Mouse (Mus musculus) ES-Bruce4 (cell line): ENCODE results near the gene Rab3a. TPM values are rescaled to one million over a fixed set of nuclear protein-coding genes. Genes with fewer than 3 reads are reported as not detected.

Experiments used
- H3K27ac ChIP-seq: 2 replicates; pipeline ENCODE4 v1.5.1; 2012; ENCODE audit warnings: low read length, inconsistent platforms; ENCODE audit not compliant: insufficient read depth
- H3K27me3 ChIP-seq: 2 replicates; pipeline ENCODE4 v1.6.1; 2012; ENCODE audit warnings: mild to moderate bottlenecking, low read length, inconsistent platforms; ENCODE audit not compliant: control insufficient read depth, poor library complexity, insufficient read depth, severe bottlenecking
- H3K36me3 ChIP-seq: 2 replicates; pipeline ENCODE4 v1.6.1; 2012; ENCODE audit warnings: inconsistent platforms, mild to moderate bottlenecking, low read length, moderate library complexity; ENCODE audit not compliant: control insufficient read depth, poor library complexity, insufficient read depth, severe bottlenecking
- H3K4me1 ChIP-seq: one replicate; pipeline ENCODE4 v1.8.1; 2011; ENCODE audit warnings: low read length; ENCODE audit not compliant: control insufficient read depth, insufficient read depth
- H3K4me3 ChIP-seq: 2 replicates; pipeline ENCODE4 v1.5.1; 2011; ENCODE audit warnings: low read depth, mild to moderate bottlenecking, low read length
- H3K9ac ChIP-seq: 2 replicates; pipeline ENCODE4 v1.6.1; 2012; ENCODE audit warnings: low read depth, mild to moderate bottlenecking, inconsistent platforms; ENCODE audit not compliant: poor library complexity, severe bottlenecking
- H3K9me3 ChIP-seq: replicated peaks from 2 replicates; pipeline ENCODE4 v1.6.1; 2012; ENCODE audit warnings: mild to moderate bottlenecking, low read length, inconsistent platforms; ENCODE audit not compliant: control insufficient read depth, poor library complexity, insufficient read depth, severe bottlenecking
- CTCF ChIP-seq: IDR thresholded peaks from one replicate; pipeline ENCODE4 v1.8.1; 2011; ENCODE audit warnings: low read depth, low read length
- EP300 ChIP-seq: IDR thresholded peaks from 2 replicates; pipeline ENCODE4 v1.6.1; 2011; ENCODE audit warnings: low read depth, low read length; ENCODE audit not compliant: insufficient read depth
- POLR2A ChIP-seq: IDR thresholded peaks from one replicate; pipeline ENCODE4 v1.8.1; 2011; ENCODE audit warnings: low read length; ENCODE audit not compliant: insufficient read depth
- polyA plus RNA-seq: library from polyadenylated mRNA; stranded (reverse); fragments of >200 nt; gene quantifications from 2 replicates; pipeline ENCODE4 v1.2.4, GENCODE M21; 2011; ENCODE audit warnings: low read depth; ENCODE audit not compliant: missing spikeins, insufficient read depth, insufficient read length

Gene Rab3a
- polyA plus RNA-seq, 1 experiment = 6.3 TPM

DNA sequence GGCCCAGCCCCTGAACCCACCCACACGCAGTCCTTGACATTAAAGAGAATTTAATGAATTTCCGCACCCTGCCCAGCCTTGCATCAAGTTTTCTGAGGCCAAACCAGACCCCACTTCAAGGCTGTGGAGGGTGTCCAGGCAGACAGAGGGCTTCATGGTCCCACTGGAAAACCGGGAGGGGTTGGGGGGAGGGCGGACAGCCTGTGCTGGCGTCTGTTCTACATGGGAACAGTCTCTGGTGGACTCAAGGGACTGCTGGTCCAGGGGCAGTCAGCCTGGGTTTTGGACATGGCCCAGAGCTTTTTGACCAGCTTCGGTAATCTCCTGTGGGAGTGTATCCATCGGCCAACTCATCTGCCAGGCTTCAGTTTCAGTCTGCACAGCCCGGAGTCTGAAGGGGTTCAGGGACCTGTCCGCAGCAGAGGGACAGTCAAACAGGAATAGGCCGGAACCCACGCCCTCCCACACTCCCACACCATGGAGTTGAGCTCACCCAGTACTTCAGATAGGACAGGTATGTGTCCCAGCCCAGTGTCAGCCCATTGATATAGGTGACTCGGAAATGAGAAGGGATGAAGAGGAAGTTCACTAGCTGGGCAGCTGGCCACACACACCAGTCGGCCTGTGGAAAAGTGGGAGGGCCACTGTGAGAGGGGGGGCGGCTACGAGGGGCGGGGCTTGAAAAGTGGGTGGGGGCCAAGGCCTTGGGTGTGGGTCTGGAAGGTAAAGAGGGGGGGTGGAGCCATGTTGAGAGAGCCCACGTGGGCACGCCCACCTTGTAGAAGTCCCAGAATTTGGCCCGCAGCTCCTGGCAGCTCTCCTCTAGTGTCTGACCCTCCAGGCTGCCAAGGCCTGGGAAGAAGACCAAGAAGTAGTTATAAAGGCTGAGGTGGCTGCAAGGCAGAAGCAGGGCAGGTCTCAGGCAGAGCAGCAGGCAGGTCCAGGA lies 4.4 kb downstream of the Rab3a start:
- Histone ChIP-seq H3K27ac (no peak overlapping the region), H3K9ac (no peak overlapping the region), H3K4me3 (no peak overlapping the region), H3K36me3 (peaks cover 14% of the 10 kb centered on the region), H3K9me3 (no peaks in the 10 kb centered on the region), H3K4me1 (peaks cover 5% of the 10 kb centered on the region), H3K27me3 (no peaks in the 10 kb centered on the region)
- TF ChIP-seq CTCF (no peak), POLR2A (no peak), EP300 (no peak)

- Histone ChIP-seq H3K9ac (peak overlapping the region; percentile 70), H3K36me3 (peaks cover 17% of the 10 kb centered on the region), H3K27ac (no peak overlapping the region), H3K4me3 (peak overlapping the region; percentile 77), H3K27me3 (no peaks in the 10 kb centered on the region), H3K4me1 (peaks cover 5% of the 10 kb centered on the region), H3K9me3 (no peaks in the 10 kb centered on the region)
- TF ChIP-seq EP300 = no peak
- TF ChIP-seq POLR2A = no peak
- TF ChIP-seq CTCF = no peak
Observed at GRCm38 (mm10) chr8:70760350-70760749, 5.9 kb downstream of the Rab3a start.

GRCm38 (mm10) chr8:70760775-70761406 lies 6.4 kb downstream of the Rab3a start, which contains the start of gene Mpv17l2:
Gene Mpv17l2, minus strand, starts transcription at chr8:70760946.
- H3K9ac ChIP-seq = peak within 1 kb of the TSS; percentile 70
- H3K27ac ChIP-seq = peak within 1 kb of the TSS; percentile 66
- H3K36me3 ChIP-seq = peaks cover 17% of the 10 kb centered on the region
- H3K9me3 ChIP-seq = no peaks in the 10 kb centered on the region
- H3K27me3 ChIP-seq = no peaks in the 10 kb centered on the region
- peaks cover 2% of the 10 kb centered on the region for H3K4me1 ChIP-seq
- H3K4me3 ChIP-seq = peak within 1 kb of the TSS; percentile 77
- TF ChIP-seq EP300 = no peak
- TF ChIP-seq CTCF = no peak
- TF ChIP-seq POLR2A = no peak

GRCm38 (mm10) chr8:70762118-70762517 lies 7.6 kb downstream of the Rab3a start:
- Histone ChIP-seq H3K27me3 (no peaks in the 10 kb centered on the region), H3K36me3 (peaks cover 13% of the 10 kb centered on the region), H3K4me1 (peaks cover 2% of the 10 kb centered on the region), H3K9me3 (no peaks in the 10 kb centered on the region), H3K4me3 (no peak overlapping the region), H3K27ac (peak overlapping the region; percentile 42), H3K9ac (no peak overlapping the region)
- TF ChIP-seq CTCF = no peak
- no peak for TF ChIP-seq EP300
- TF ChIP-seq POLR2A = no peak

- H3K9me3 ChIP-seq = no peaks in the 10 kb centered on the region
- no peak overlapping the region for H3K27ac ChIP-seq
- no peak overlapping the region for H3K9ac ChIP-seq
- H3K36me3 ChIP-seq = peaks cover 13% of the 10 kb centered on the region
- peaks cover 4% of the 10 kb centered on the region for H3K4me1 ChIP-seq
- H3K27me3 ChIP-seq = no peaks in the 10 kb centered on the region
- H3K4me3 ChIP-seq = no peak overlapping the region
- no peak for TF ChIP-seq POLR2A
- no peak for TF ChIP-seq EP300
- no peak for TF ChIP-seq CTCF
Observed at GRCm38 (mm10) chr8:70763354-70763753, 8.9 kb downstream of the Rab3a start.
